Mouse (Mus musculus) lung, embryonic 15.5 days (tissue): ENCODE data around the gene Ankrd12. TPM values are rescaled to one million over a fixed set of nuclear protein-coding genes. Genes with fewer than 3 reads are reported as not detected.

Experiments
- ATAC-seq: fragments of 200-750 bp; cut with Nextera tagmentation; 2 replicates; pipeline ENCODE4 v1.8.0; 2017; ENCODE audit warnings: moderate number of reproducible peaks, borderline replicate concordance; ENCODE audit not compliant: low FRiP score, low TSS enrichment; ENCODE audit errors: extremely low read depth
- H3K27ac ChIP-seq: fragments of 300-500 bp; sonication (generic); 2 replicates; pipeline ENCODE4 v1.5.1; 2015; ENCODE audit warnings: moderate library complexity, mild to moderate bottlenecking, inconsistent platforms
- H3K27me3 ChIP-seq: fragments of 300-500 bp; sonication (generic); 2 replicates; pipeline ENCODE4 v1.6.1; 2015; ENCODE audit warnings: inconsistent platforms
- H3K36me3 ChIP-seq: fragments of 300-500 bp; sonication (generic); 2 replicates; pipeline ENCODE4 v1.6.1; 2015; ENCODE audit warnings: inconsistent platforms
- H3K4me1 ChIP-seq: fragments of 300-500 bp; sonication (generic); 2 replicates; pipeline ENCODE4 v1.6.1; 2015; ENCODE audit warnings: inconsistent platforms
- H3K4me2 ChIP-seq: fragments of 300-500 bp; sonication (generic); 2 replicates; pipeline ENCODE4 v1.6.1; 2015; ENCODE audit warnings: inconsistent platforms, mild to moderate bottlenecking, moderate library complexity
- H3K4me3 ChIP-seq: fragments of 300-500 bp; sonication (generic); 2 replicates; pipeline ENCODE4 v1.5.1; 2015; ENCODE audit warnings: mild to moderate bottlenecking, inconsistent platforms
- H3K9ac ChIP-seq: fragments of 300-500 bp; sonication (generic); 2 replicates; pipeline ENCODE4 v1.6.1; 2015; ENCODE audit warnings: inconsistent platforms
- H3K9me3 ChIP-seq: fragments of 300-500 bp; sonication (generic); 2 replicates; pipeline ENCODE4 v1.6.1; 2016; ENCODE audit warnings: inconsistent platforms
- WGBS: fragments of 180-500 bp; shearing (Covaris S2); methylation state at CpG from one replicate; pipeline ENCODE4 v1.1.7; 2015; 5-methylcytosine and 5-hydroxymethylcytosine counted together
- polyA plus RNA-seq: library from polyadenylated mRNA; unstranded; fragments of >200 nt; fragmentation: Nextera tagmentation; extraction: Ambion mirVana; gene quantifications from 2 replicates; pipeline ENCODE4 v1.2.1, GENCODE M21; 2015

The Ankrd12 gene
- polyA plus RNA-seq, 1 experiment from 2014 or later: 18.5 TPM

DNA sequence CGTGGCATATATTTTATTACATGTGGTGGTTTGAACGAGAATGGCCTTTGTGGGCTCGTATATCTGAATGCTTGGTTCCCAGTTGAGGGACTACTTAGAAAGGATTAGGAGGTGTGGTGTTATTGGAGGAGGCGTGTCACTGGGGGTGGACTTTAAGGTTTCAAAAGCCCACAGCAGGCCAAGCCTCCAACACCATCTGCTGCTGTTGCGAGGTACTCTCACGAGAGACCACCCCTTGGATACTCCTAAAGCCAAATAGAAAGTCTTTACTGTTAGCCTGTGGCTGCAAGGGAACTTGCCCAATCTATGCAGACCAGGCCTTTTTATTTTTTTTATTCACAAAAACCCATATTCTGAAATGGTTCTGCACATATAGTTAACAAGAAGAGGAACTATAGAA lies 154.9 kb downstream of the Ankrd12 start:
- H3K27me3 ChIP-seq: no peaks in the 10 kb centered on the region
- no peak overlapping the region for H3K27ac ChIP-seq
- H3K9ac ChIP-seq: no peak overlapping the region
- WGBS: 79% methylated on average over 6 of the region's 6 CpGs
- no peak overlapping the region for H3K4me3 ChIP-seq
- H3K9me3 ChIP-seq: no peaks in the 10 kb centered on the region
- H3K4me1 ChIP-seq: 0 out of 2 replicates have a peak, but pooled peaks cover 6% of the 10 kb centered on the region
- no peak overlapping the region for H3K4me2 ChIP-seq
- peaks cover 29% of the 10 kb centered on the region for H3K36me3 ChIP-seq
- no peak for ATAC-seq

DNA sequence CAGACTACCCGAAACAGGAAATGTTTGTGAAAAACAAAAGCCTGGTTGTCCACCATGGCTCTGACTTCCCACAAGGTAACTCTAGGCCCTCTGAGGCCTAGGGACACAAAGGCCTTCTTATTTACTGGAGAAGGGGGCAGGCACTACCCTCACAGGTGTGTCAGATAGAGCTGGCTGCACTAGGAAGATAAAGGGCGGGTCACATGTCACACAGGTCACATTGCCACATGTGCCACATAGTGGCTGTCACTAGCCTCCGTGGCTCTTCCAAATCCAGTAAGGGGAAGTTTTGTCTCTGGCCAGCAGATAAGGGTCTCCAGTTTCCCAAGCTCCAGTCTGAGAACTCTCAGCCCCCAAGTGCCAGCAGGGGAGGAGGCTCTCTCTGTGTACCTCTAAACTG lies 157.7 kb downstream of the Ankrd12 start:
- Histone ChIP-seq H3K4me3 (no peak overlapping the region), H3K27me3 (no peaks in the 10 kb centered on the region), H3K9me3 (no peaks in the 10 kb centered on the region), H3K4me2 (no peak overlapping the region), H3K27ac (no peak overlapping the region), H3K9ac (no peak overlapping the region), H3K4me1 (peaks cover 20% of the 10 kb centered on the region), H3K36me3 (peaks cover 18% of the 10 kb centered on the region)
- no peak for ATAC-seq
- WGBS: 66% methylated on average over 3 of the region's 3 CpGs

GRCm38 (mm10) chr17:65916135-65916668 lies 160.7 kb downstream of the Ankrd12 start:
- 27% methylated on average over 8 of the region's 8 CpGs for WGBS
- peak; percentile 95 for ATAC-seq
- Histone ChIP-seq H3K27ac (peak overlapping the region; percentile 96), H3K4me2 (0 out of 2 replicates have a peak overlapping the region, but pooled peaks have one; percentile 21), H3K36me3 (no peaks in the 10 kb centered on the region), H3K4me1 (peaks cover 18% of the 10 kb centered on the region), H3K27me3 (no peaks in the 10 kb centered on the region), H3K4me3 (no peak overlapping the region), H3K9me3 (no peaks in the 10 kb centered on the region), H3K9ac (no peak overlapping the region)

Other genes with a start within 250 kb of the Ankrd12 start
- 74.2 and 81.9 TPM in 2 replicates for gene Ralbp1, start 191.3 kb downstream of the Ankrd12 start, polyA plus RNA-seq
- gene Twsg1, start 125.9 kb downstream of the Ankrd12 start, polyA plus RNA-seq: 128 and 130 TPM in 2 replicates
- 306 and 313 TPM in 2 replicates for gene Ndufv2, start 24.5 kb upstream of the Ankrd12 start, polyA plus RNA-seq
- 36.8 and 37.4 TPM in 2 replicates for gene Washc1, start 34.5 kb upstream of the Ankrd12 start, polyA plus RNA-seq
- 22.6 and 28.7 TPM in 2 replicates for gene Ddx11, start 46.4 kb upstream of the Ankrd12 start, polyA plus RNA-seq